Comparison of ENCODE assay signal across 9 mouse cellular contexts in genomic region chr8:106872454-106873034, GRCm38 (mm10). TPM values are rescaled to one million over a fixed set of nuclear protein-coding genes. Genes with fewer than 3 reads are reported as not detected.
A peak's percentile ranks its signal among the peaks of the same experiment; 100 is the strongest.
DNase-seq lines count a peak whose midpoint lies in the region; ATAC-seq lines count a peak whose summit lies in the region.
"Had no signal": no experiment of that assay in that cellular context is flagged by ENCODE, and none has a peak within 500 bp of the region (broad histone marks: within the 10 kb centered on the region; RNA-seq: fewer than 3 reads in every experiment).

No protein-coding gene starts in this region.

- H3K4me2 ChIP-seq in heart, embryonic 16.5 days (ENCODE audit: low read depth, low read length) = peak overlapping the region; percentile 100
- peak overlapping the region; percentile 95; the same call in 1 of the 2 replicates for H3K4me2 ChIP-seq in embryonic facial prominence, embryonic 11.5 days (ENCODE audit: low read depth, low read length)
- H3K4me2 ChIP-seq in midbrain, embryonic 16.5 days (ENCODE audit: low read length) = peak overlapping the region; percentile 90

- intact Hi-C loops in heart, postnatal 14 days (cut with DNase I) = loop anchor here (5.0 kb wide), 1 partner anchor 155 kb away; no protein-coding TSS in a partner anchor
- intact Hi-C loops in gastrocnemius, postnatal 14 days (cut with DNase I; ENCODE audit: low total_unique reads) = no loop called here

- ATAC-seq in heart, embryonic 16.5 days (replicated peaks; ENCODE audit: extremely low read depth, insufficient read depth, low FRiP score) = no peak
- no peak for ATAC-seq in embryonic facial prominence, embryonic 11.5 days (replicated peaks; ENCODE audit: insufficient number of reproducible peaks, low FRiP score, low TSS enrichment, low read depth)
- no peak for ATAC-seq in midbrain, embryonic 16.5 days

- WGBS in heart, embryonic 16.5 days = 28% methylated on average over 8 of the region's 8 CpGs
- WGBS in embryonic facial prominence, embryonic 11.5 days = 9% methylated on average over 8 of the region's 8 CpGs
- WGBS in midbrain, embryonic 16.5 days = 10% methylated on average over 8 of the region's 8 CpGs

- H3K27me3 ChIP-seq in heart, embryonic 16.5 days (ENCODE audit: control insufficient read depth, insufficient read depth, low read length) = peaks cover 15% of the 10 kb centered on the region
- peaks cover 12% of the 10 kb centered on the region for H3K27me3 ChIP-seq in embryonic facial prominence, embryonic 11.5 days (ENCODE audit: control insufficient read depth, insufficient read depth, low read length)
- peaks cover 17% of the 10 kb centered on the region for H3K27me3 ChIP-seq in midbrain, embryonic 16.5 days (ENCODE audit: control insufficient read depth, insufficient read depth, low read depth, low read length)

- peak overlapping the region; percentile 74 for H3K9ac ChIP-seq in heart, embryonic 16.5 days (ENCODE audit: low read length)
- H3K9ac ChIP-seq in embryonic facial prominence, embryonic 11.5 days (replicated peaks; ENCODE audit: low read length) = peak overlapping the region; percentile 18; the same call in 1 of the 2 replicates
- peak overlapping the region; percentile 83 for H3K9ac ChIP-seq in midbrain, embryonic 16.5 days (ENCODE audit: low read depth, low read length)

- H3K4me1 ChIP-seq in heart, embryonic 16.5 days (ENCODE audit: control insufficient read depth, insufficient read depth, low read length) = peaks cover 20% of the 10 kb centered on the region
- peaks cover 9% of the 10 kb centered on the region for H3K4me1 ChIP-seq in embryonic facial prominence, embryonic 11.5 days (ENCODE audit: control insufficient read depth, insufficient read depth, low read length)
- peaks cover 26% of the 10 kb centered on the region for H3K4me1 ChIP-seq in midbrain, embryonic 16.5 days (ENCODE audit: control insufficient read depth, insufficient read depth, low read length)

- H3K36me3 ChIP-seq in heart, embryonic 16.5 days (ENCODE audit: control insufficient read depth, insufficient read depth) = no peaks in the 10 kb centered on the region
- no peaks in the 10 kb centered on the region for H3K36me3 ChIP-seq in embryonic facial prominence, embryonic 11.5 days (replicated peaks; ENCODE audit: control insufficient read depth, insufficient read depth, low read depth, low read length)
- H3K36me3 ChIP-seq in midbrain, embryonic 16.5 days (ENCODE audit: control insufficient read depth, insufficient read depth, low read length) = peaks cover 8% of the 10 kb centered on the region; the same call in 1 of the 2 replicates

- no peaks in the 10 kb centered on the region for H3K9me3 ChIP-seq in heart, embryonic 16.5 days (replicated peaks; ENCODE audit: control insufficient read depth, low read length)
- no peaks in the 10 kb centered on the region for H3K9me3 ChIP-seq in embryonic facial prominence, embryonic 11.5 days (replicated peaks; ENCODE audit: control insufficient read depth, low read length)
- H3K9me3 ChIP-seq in midbrain, embryonic 16.5 days (replicated peaks; ENCODE audit: control insufficient read depth, low read length, poor library complexity, severe bottlenecking) = no peaks in the 10 kb centered on the region

- H3K27ac ChIP-seq in heart, embryonic 16.5 days (ENCODE audit: low read length) = no peak overlapping the region
- H3K27ac ChIP-seq in embryonic facial prominence, embryonic 11.5 days (replicated peaks; ENCODE audit: low read depth, low read length) = no peak overlapping the region
- peak overlapping the region; percentile 78 for H3K27ac ChIP-seq in midbrain, embryonic 16.5 days (ENCODE audit: low read length)

- H3K4me3 ChIP-seq in heart, embryonic 16.5 days (ENCODE audit: low read length) = peak overlapping the region; percentile 67
- peak overlapping the region; percentile 46; the same call in 1 of the 2 replicates for H3K4me3 ChIP-seq in embryonic facial prominence, embryonic 11.5 days (ENCODE audit: low read depth, low read length)
- H3K4me3 ChIP-seq in midbrain, embryonic 16.5 days (ENCODE audit: low read depth, low read length) = peak overlapping the region; percentile 73

- DNase-seq in heart, postnatal 14 days = no peak
- DNase-seq in embryonic facial prominence, embryonic 11.5 days (ENCODE audit: low spot score) = no peak
- DNase-seq in kidney, adult 18-20 months = peak; percentile 30
- no peak for DNase-seq in gastrocnemius, postnatal 14 days
- DNase-seq in retina, postnatal 1 day = no peak
- no peak for DNase-seq in thymus, postnatal 25 days

RNA-seq across cellular contexts. Expression of gene Has3, which starts 2.5 kb away (rescaled TPM):
- polyA plus RNA-seq in heart, embryonic 16.5 days (2015; fragmentation: Nextera tagmentation; extraction: Ambion mirVana) = 0.22 and 0.26 TPM in 2 replicates
- 1 to 10 TPM; 1.2 to 1.9 TPM for total RNA-seq in heart, postnatal 14 days (2021)
- polyA plus RNA-seq in embryonic facial prominence, embryonic 11.5 days (2014; fragmentation: Nextera tagmentation; extraction: Ambion mirVana) = 0.18 and 0.31 TPM in 2 replicates
- polyA plus RNA-seq in midbrain, embryonic 16.5 days (2015; fragmentation: Nextera tagmentation; extraction: Ambion mirVana) = 1.2 and 1.5 TPM in 2 replicates
- 1 to 10 TPM; 1.3 to 2.3 TPM for total RNA-seq in gastrocnemius, postnatal 14 days (2021)
- total RNA-seq: liver, adult 2 months had no signal

RNA-seq across cellular contexts. Expression of gene Utp4, which starts 20.9 kb away (rescaled TPM):
- polyA plus RNA-seq in heart, embryonic 16.5 days (2015; fragmentation: Nextera tagmentation; extraction: Ambion mirVana) = 42.5 and 48.1 TPM in 2 replicates
- 10 to 100 TPM; 19.2 to 23.0 TPM for total RNA-seq in heart, postnatal 14 days (2021)
- polyA plus RNA-seq in embryonic facial prominence, embryonic 11.5 days (2014; fragmentation: Nextera tagmentation; extraction: Ambion mirVana) = 90.3 and 93.0 TPM in 2 replicates
- polyA plus RNA-seq in midbrain, embryonic 16.5 days (2015; fragmentation: Nextera tagmentation; extraction: Ambion mirVana) = 42.3 and 46.2 TPM in 2 replicates
- 10 to 100 TPM; 15.7 to 19.5 TPM for total RNA-seq in gastrocnemius, postnatal 14 days (2021)

Comparison
In these comparisons a context has a peak if more than half of its experiments do, and no peak if none do; other contexts are left out.
1. H3K9ac ChIP-seq: peak in every context shown above with its lines; median percentile 83 in midbrain, embryonic 16.5 days; 74 in heart, embryonic 16.5 days; 18 in embryonic facial prominence, embryonic 11.5 days.